Mouse (Mus musculus) cortical plate, adult 2 months (tissue): ENCODE measurements at regions not wholly inside any gene's neighbourhood (a gene's known extent, or its start where the extent isn't known, plus 50 kb on each side); places are given as distances from the start of the nearest gene placed in this dataset.

ENCODE experiments used
- H3K27ac ChIP-seq: fragments of 200-500 bp; 2 replicates; pipeline ENCODE4 v1.5.1; 2012; ENCODE audit warnings: low read length, control low read depth, inconsistent platforms; ENCODE audit not compliant: insufficient read depth
- H3K4me1 ChIP-seq: fragments of 200-500 bp; 2 replicates; pipeline ENCODE4 v1.6.1; 2011; ENCODE audit warnings: low read length; ENCODE audit not compliant: control insufficient read depth, insufficient read depth
- H3K4me3 ChIP-seq: fragments of 200-500 bp; 2 replicates; pipeline ENCODE4 v1.5.1; 2011; ENCODE audit warnings: mild to moderate bottlenecking, low read length, control low read depth; ENCODE audit not compliant: insufficient read depth
- CTCF ChIP-seq: fragments of 200-500 bp; IDR thresholded peaks from 2 replicates; pipeline ENCODE4 v1.5.1; 2011; ENCODE audit warnings: mild to moderate bottlenecking, control low read depth, low read length; ENCODE audit not compliant: insufficient read depth; ENCODE audit errors: extremely low read depth
- POLR2A ChIP-seq: fragments of 200-500 bp; IDR thresholded peaks from 2 replicates; pipeline ENCODE4 v1.6.1; 2011; ENCODE audit warnings: mild to moderate bottlenecking, low read length, control low read depth; ENCODE audit not compliant: insufficient read depth; ENCODE audit errors: extremely low read depth

- Histone ChIP-seq H3K4me1 (no peaks in the 10 kb centered on the region), H3K27ac (no peak overlapping the region), H3K4me3 (no peak overlapping the region)
- TF ChIP-seq POLR2A = no peak
- TF ChIP-seq CTCF = no peak
Measured at GRCm38 (mm10) chr12:67471666-67472065, 249.3 kb upstream of the Mdga2 start.

GRCm38 (mm10) chr12:67471001-67471400, 248.7 kb upstream of the Mdga2 start:
- H3K4me1 ChIP-seq = no peaks in the 10 kb centered on the region
- H3K27ac ChIP-seq = no peak overlapping the region
- H3K4me3 ChIP-seq = no peak overlapping the region
- no peak for TF ChIP-seq CTCF
- TF ChIP-seq POLR2A = no peak

- TF ChIP-seq CTCF = no peak
- TF ChIP-seq POLR2A = no peak
- H3K4me1 ChIP-seq = no peaks in the 10 kb centered on the region
- no peak overlapping the region for H3K4me3 ChIP-seq
- H3K27ac ChIP-seq = no peak overlapping the region
Measured at GRCm38 (mm10) chr12:67449109-67449508, 226.8 kb upstream of the Mdga2 start.

- H3K4me3 ChIP-seq = no peak overlapping the region
- H3K4me1 ChIP-seq = no peaks in the 10 kb centered on the region
- no peak overlapping the region for H3K27ac ChIP-seq
- TF ChIP-seq CTCF (peak; percentile 40; the same call in 1 of the 2 replicates), POLR2A (no peak)
Measured at GRCm38 (mm10) chr12:67430318-67430950, 208.1 kb upstream of the Mdga2 start.

- H3K27ac ChIP-seq = no peak overlapping the region
- no peak for TF ChIP-seq CTCF
- no peak for TF ChIP-seq POLR2A
- H3K4me1 ChIP-seq = no peaks in the 10 kb centered on the region
- H3K4me3 ChIP-seq = no peak overlapping the region
Measured at GRCm38 (mm10) chr12:67426801-67427200, 204.5 kb upstream of the Mdga2 start.

GRCm38 (mm10) chr12:67399537-67399936, 177.2 kb upstream of the Mdga2 start:
- TF ChIP-seq POLR2A (no peak), CTCF (no peak)
- no peak overlapping the region for H3K4me3 ChIP-seq
- no peak overlapping the region for H3K27ac ChIP-seq
- no peaks in the 10 kb centered on the region for H3K4me1 ChIP-seq

GRCm38 (mm10) chr12:67374530-67374929, 152.2 kb upstream of the Mdga2 start:
- Histone ChIP-seq H3K4me1 (no peaks in the 10 kb centered on the region), H3K4me3 (no peak overlapping the region), H3K27ac (no peak overlapping the region)
- TF ChIP-seq CTCF (no peak), POLR2A (no peak)

GRCm38 (mm10) chr12:67348551-67348950, 126.2 kb upstream of the Mdga2 start:
- Histone ChIP-seq H3K27ac (no peak overlapping the region), H3K4me3 (no peak overlapping the region), H3K4me1 (no peaks in the 10 kb centered on the region)
- TF ChIP-seq CTCF (no peak), POLR2A (no peak)

- Histone ChIP-seq H3K4me1 (no peaks in the 10 kb centered on the region), H3K27ac (no peak overlapping the region), H3K4me3 (no peak overlapping the region)
- TF ChIP-seq POLR2A = no peak
- no peak for TF ChIP-seq CTCF
Measured at GRCm38 (mm10) chr12:67332483-67332998, 110.2 kb upstream of the Mdga2 start.

GRCm38 (mm10) chr12:67326326-67326725, 104.0 kb upstream of the Mdga2 start:
- Histone ChIP-seq H3K4me1 (no peaks in the 10 kb centered on the region), H3K27ac (no peak overlapping the region), H3K4me3 (no peak overlapping the region)
- TF ChIP-seq POLR2A (no peak), CTCF (no peak)

- TF ChIP-seq CTCF = no peak
- no peak for TF ChIP-seq POLR2A
- Histone ChIP-seq H3K4me1 (no peaks in the 10 kb centered on the region), H3K4me3 (no peak overlapping the region), H3K27ac (no peak overlapping the region)
Measured at GRCm38 (mm10) chr12:67325799-67326198, 103.5 kb upstream of the Mdga2 start.
